Mouse (Mus musculus) stomach, embryonic 16.5 days (tissue): ENCODE data around the gene Cdc42se1. TPM values are rescaled to one million over a fixed set of nuclear protein-coding genes. Genes with fewer than 3 reads are reported as not detected.
"Not testable (repeated sequence)": the region's sequence is repeated elsewhere in the genome, so short reads cannot be mapped to it uniquely, and the experiment has no call there.

Experiments
- ATAC-seq: fragments of 200-750 bp; cut with Nextera tagmentation; 2 replicates; pipeline ENCODE4 v1.8.0; 2017; ENCODE audit warnings: moderate number of reproducible peaks, moderate TSS enrichment; ENCODE audit not compliant: insufficient read depth, low FRiP score
- H3K27ac ChIP-seq: fragments of 300-500 bp; sonication (generic); 2 replicates; pipeline ENCODE4 v1.5.1; 2014; ENCODE audit warnings: low read length
- H3K27me3 ChIP-seq: fragments of 300-500 bp; sonication (generic); 2 replicates; pipeline ENCODE4 v1.6.1; 2014; ENCODE audit warnings: low read length, control low read depth, mixed read lengths; ENCODE audit not compliant: control insufficient read depth, insufficient read depth
- H3K36me3 ChIP-seq: fragments of 300-500 bp; sonication (generic); 2 replicates; pipeline ENCODE4 v1.6.1; 2014; ENCODE audit warnings: low read length; ENCODE audit not compliant: control insufficient read depth, insufficient read depth
- H3K4me1 ChIP-seq: fragments of 300-500 bp; sonication (generic); 2 replicates; pipeline ENCODE4 v1.6.1; 2014; ENCODE audit warnings: low read length, control low read depth, mixed read lengths; ENCODE audit not compliant: control insufficient read depth, insufficient read depth
- H3K4me2 ChIP-seq: fragments of 300-500 bp; sonication (generic); 2 replicates; pipeline ENCODE4 v1.6.1; 2014; ENCODE audit warnings: low read depth, low read length, mixed read lengths
- H3K4me3 ChIP-seq: fragments of 300-500 bp; sonication (generic); replicated peaks from 2 replicates; pipeline ENCODE4 v1.5.1; 2014; ENCODE audit warnings: mild to moderate bottlenecking, low read length
- H3K9ac ChIP-seq: fragments of 300-500 bp; sonication (generic); 2 replicates; pipeline ENCODE4 v1.6.1; 2014; ENCODE audit warnings: low read length
- H3K9me3 ChIP-seq: fragments of 300-500 bp; sonication (generic); replicated peaks from 2 replicates; pipeline ENCODE4 v1.6.1; 2016; ENCODE audit warnings: low read length, control low read depth; ENCODE audit not compliant: control insufficient read depth
- WGBS: fragments of 180-500 bp; shearing (Covaris S2); extraction: QIAGEN DNeasy Blood & Tissue Kit; methylation state at CpG from one replicate; pipeline ENCODE4 v1.1.7; 2014; 5-methylcytosine and 5-hydroxymethylcytosine counted together
- polyA plus RNA-seq: library from polyadenylated mRNA; unstranded; fragments of >200 nt; fragmentation: Nextera tagmentation; extraction: Ambion mirVana; gene quantifications from 2 replicates; pipeline ENCODE4 v1.2.1, GENCODE M21; 2015

The Cdc42se1 gene
- polyA plus RNA-seq, 1 experiment from 2014 or later = 118 TPM

DNA sequence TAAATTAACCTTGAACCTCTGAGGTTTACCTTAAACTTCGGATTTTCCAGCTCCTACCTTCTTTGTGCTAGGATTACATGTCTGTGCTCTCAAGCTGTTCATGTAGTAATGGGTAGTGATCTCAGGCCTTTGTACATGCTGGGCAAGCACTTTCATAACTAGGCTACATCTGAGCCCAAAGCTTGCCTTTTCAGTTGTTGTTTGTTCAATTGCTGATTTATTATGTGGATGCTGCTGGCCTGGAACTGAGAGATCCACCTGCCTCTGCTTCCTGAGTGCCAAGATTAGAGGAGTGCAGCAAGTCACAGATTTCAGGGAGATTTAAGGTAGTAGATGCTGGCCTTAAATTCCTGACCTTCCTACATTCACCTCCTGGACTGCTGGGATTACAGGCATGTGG lies 29.4 kb upstream of the Cdc42se1 start:
- Histone ChIP-seq H3K4me3 (no peak overlapping the region), H3K4me2 (no peak overlapping the region), H3K27ac (no peak overlapping the region), H3K9ac (no peak overlapping the region), H3K27me3 (no peaks in the 10 kb centered on the region), H3K4me1 (no peaks in the 10 kb centered on the region), H3K36me3 (peaks cover 42% of the 10 kb centered on the region), H3K9me3 (no peaks in the 10 kb centered on the region)
- WGBS = 74% methylated on average over 1 of the region's 1 CpGs
- ATAC-seq = no peak

DNA sequence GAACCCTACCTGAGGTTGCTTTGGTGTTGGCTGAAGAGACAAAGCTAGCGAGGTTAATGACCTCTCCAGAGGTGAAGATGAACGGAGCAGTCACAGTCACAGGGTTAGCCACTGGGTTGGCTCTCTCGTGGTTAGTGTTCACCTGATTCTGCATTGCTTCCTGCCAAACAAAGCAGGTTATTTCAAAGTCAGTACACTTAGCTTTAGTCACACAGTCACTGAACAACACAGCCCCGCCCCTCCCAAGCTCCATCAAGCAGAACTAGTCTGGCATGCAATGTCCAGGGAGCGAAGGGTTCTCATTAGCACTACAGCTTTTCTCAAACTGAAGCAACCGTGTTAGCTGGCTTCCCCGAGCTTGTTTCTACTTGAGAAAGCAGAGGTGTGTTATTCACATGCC lies 28.4 kb upstream of the Cdc42se1 start:
- WGBS = 81% methylated on average over 7 of the region's 7 CpGs
- peak; percentile 33; the same call in 1 of the 2 replicates for ATAC-seq

DNA sequence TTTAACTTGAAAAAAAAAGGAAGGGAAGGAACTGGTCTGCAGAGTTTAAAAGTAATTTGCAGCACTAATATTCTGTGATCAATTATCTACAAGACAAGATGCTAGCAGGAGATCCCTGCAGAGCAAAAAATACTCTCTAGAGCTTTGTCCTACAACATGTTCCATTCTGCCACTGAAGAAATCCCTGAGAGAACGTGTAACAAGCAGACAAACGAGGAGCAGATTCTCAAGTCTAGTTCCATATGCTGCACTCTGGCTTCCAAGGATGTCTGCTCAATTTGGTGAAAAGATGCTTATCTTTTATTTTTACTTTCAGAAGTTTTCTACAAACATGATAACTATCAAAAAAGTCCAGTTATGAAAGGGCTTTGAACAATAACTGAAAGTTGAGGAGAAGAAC lies 28.0 kb upstream of the Cdc42se1 start:
- Histone ChIP-seq H3K27me3 (no peaks in the 10 kb centered on the region), H3K9ac (no peak overlapping the region), H3K36me3 (peaks cover 46% of the 10 kb centered on the region), H3K4me2 (no peak overlapping the region), H3K27ac (peak overlapping the region; percentile 7; the same call in 1 of the 2 replicates), H3K4me1 (no peaks in the 10 kb centered on the region), H3K9me3 (no peaks in the 10 kb centered on the region), H3K4me3 (no peak overlapping the region)
- WGBS = 78% methylated on average over 2 of the region's 2 CpGs
- no peak for ATAC-seq

More for the DNA sequence above, 28.4 kb upstream of the Cdc42se1 start:
- Histone ChIP-seq H3K4me2 (no peak overlapping the region), H3K27me3 (no peaks in the 10 kb centered on the region), H3K9me3 (no peaks in the 10 kb centered on the region), H3K9ac (no peak overlapping the region), H3K36me3 (peaks cover 46% of the 10 kb centered on the region), H3K27ac (peak overlapping the region; percentile 58), H3K4me3 (no peak overlapping the region), H3K4me1 (no peaks in the 10 kb centered on the region)

DNA sequence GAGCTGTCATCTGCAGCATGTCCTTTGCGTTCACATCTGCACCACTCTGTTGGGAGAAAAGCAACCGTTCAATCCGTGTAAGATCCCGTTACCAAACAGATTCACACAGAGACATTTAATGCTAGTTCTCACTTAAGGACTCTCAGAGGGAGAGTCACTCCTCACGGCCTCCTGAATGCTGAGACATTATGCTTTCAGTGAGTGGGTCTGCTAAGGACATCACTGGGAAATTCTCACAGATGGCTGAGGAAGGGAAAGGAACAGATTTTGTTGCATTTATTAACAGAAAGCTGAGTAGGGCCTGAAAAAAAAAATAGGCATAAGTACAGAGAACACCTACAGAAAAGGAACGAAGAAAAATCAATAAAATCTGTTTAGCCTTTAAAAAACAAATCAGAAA lies 24.7 kb upstream of the Cdc42se1 start:
- H3K9me3 ChIP-seq = no peaks in the 10 kb centered on the region
- no peaks in the 10 kb centered on the region for H3K4me1 ChIP-seq
- H3K27me3 ChIP-seq = no peaks in the 10 kb centered on the region
- ATAC-seq = no peak
- H3K27ac ChIP-seq = no peak overlapping the region
- H3K4me2 ChIP-seq = no peak overlapping the region
- H3K4me3 ChIP-seq = no peak overlapping the region
- H3K9ac ChIP-seq = no peak overlapping the region
- 89% methylated on average over 6 of the region's 6 CpGs for WGBS
- H3K36me3 ChIP-seq = peaks cover 35% of the 10 kb centered on the region

GRCm38 (mm10) chr3:95208286-95208685 lies 20.2 kb upstream of the Cdc42se1 start:
- peaks cover 12% of the 10 kb centered on the region for H3K36me3 ChIP-seq
- WGBS = 90% methylated on average over 4 of the region's 4 CpGs
- H3K9ac ChIP-seq = no peak overlapping the region
- no peak overlapping the region for H3K27ac ChIP-seq
- no peak overlapping the region for H3K4me2 ChIP-seq
- no peaks in the 10 kb centered on the region for H3K9me3 ChIP-seq
- H3K4me1 ChIP-seq = no peaks in the 10 kb centered on the region
- ATAC-seq = no peak
- no peaks in the 10 kb centered on the region for H3K27me3 ChIP-seq
- H3K4me3 ChIP-seq = no peak overlapping the region

GRCm38 (mm10) chr3:95210585-95210984 lies 17.9 kb upstream of the Cdc42se1 start:
- no peak for ATAC-seq
- WGBS = 81% methylated on average over 2 of the region's 2 CpGs
- H3K27me3 ChIP-seq = no peaks in the 10 kb centered on the region
- H3K27ac ChIP-seq = no peak overlapping the region
- H3K9me3 ChIP-seq = no peaks in the 10 kb centered on the region
- no peak overlapping the region for H3K4me2 ChIP-seq
- H3K4me1 ChIP-seq = no peaks in the 10 kb centered on the region
- H3K4me3 ChIP-seq = no peak overlapping the region
- no peak overlapping the region for H3K9ac ChIP-seq
- peaks cover 12% of the 10 kb centered on the region; the same call in 1 of the 2 replicates for H3K36me3 ChIP-seq

DNA sequence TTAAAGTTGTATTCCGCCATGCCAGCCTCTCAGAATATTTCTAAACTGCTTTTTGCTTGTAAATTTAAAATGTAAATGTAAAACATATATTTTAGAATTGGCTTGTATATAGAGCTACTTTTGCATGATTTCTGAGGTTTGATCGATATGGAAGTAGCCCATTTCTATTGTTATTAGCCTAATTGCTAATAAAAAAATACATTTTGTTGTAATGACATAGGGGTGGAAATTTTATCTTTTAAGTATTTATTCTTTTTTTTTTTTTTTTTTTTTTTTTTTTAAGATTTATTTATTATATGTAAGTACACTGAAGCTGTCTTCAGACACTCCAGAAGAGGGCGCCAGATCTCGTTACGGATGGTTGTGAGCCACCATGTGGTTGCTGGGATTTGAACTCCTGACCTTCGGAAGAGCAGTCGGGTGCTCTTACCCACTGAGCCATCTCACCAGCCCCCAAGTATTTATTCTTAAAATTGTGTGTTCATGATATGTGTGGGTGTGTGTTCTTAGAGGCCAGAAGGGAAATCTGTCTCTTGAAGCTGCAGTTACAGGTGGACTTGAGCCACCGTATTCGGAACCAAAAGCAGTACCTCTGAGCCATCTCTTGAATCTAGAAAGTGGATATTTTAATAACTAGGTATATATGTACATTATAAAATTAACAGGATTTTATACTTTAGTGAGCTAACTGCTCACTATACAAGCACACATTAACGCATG lies 15.5 kb upstream of the Cdc42se1 start:
- ATAC-seq, H3K27ac ChIP-seq, H3K4me3 ChIP-seq, H3K9ac ChIP-seq, H3K36me3 ChIP-seq, H3K4me1 ChIP-seq, H3K27me3 ChIP-seq, H3K9me3 ChIP-seq, H3K4me2 ChIP-seq: not testable (repeated sequence)
- 97% methylated on average over 7 of the region's 10 CpGs for WGBS

DNA sequence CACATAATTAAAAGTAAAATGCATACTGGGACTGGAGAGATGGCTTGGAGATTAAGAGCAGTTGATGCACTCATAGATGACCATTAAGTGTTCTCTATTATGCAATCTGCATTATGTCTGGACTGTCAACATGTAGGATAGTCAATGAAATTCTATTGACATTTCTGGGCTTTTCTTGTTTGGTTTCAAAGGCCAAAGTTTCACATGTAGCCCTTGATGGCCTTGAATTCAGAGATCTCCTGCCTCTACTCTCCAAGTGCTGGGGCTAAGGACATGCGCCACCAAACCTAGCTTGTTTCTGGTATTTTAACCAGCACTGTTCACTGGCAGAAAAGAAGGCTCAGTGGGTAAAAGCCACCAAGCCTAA lies 14.9 kb upstream of the Cdc42se1 start:
- Histone ChIP-seq H3K4me3 (no peak overlapping the region), H3K36me3 (peaks cover 7% of the 10 kb centered on the region; the same call in 1 of the 2 replicates), H3K9me3 (no peaks in the 10 kb centered on the region), H3K9ac (no peak overlapping the region), H3K27me3 (no peaks in the 10 kb centered on the region), H3K4me1 (peaks cover 8% of the 10 kb centered on the region; the same call in 1 of the 2 replicates), H3K27ac (no peak overlapping the region), H3K4me2 (no peak overlapping the region)
- 90% methylated on average over 1 of the region's 1 CpGs for WGBS
- no peak for ATAC-seq

DNA sequence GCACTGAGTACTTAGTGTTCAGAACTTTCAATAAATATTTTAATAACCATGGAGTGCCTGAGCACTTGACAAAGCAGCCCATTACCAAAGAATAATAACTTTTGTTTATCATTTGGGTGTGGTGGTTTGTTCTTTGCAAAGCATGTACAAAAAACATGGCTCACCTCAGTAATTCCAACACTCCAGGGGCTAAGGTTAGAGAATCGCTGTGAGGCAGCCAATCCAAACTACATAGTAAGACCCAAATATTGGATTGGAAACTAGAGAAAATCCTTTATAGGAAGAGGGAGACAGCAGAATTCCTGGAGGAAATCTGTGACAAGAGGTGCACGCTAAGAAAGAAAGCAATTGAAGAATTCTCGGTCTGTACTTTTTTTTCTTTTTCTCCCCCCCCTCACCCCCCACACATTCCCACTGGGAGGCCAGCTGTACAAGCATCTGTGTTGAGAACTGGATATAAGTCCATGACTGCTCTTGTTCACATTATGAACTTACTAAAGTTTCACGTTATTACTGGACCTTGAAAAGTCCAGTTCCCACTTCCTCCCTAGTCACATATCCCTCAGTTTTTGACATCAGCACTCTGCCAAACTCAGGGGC lies 11.8 kb upstream of the Cdc42se1 start:
- no peaks in the 10 kb centered on the region for H3K9me3 ChIP-seq
- H3K4me3 ChIP-seq = peak overlapping the region; percentile 92
- peak overlapping the region; percentile 97 for H3K9ac ChIP-seq
- WGBS = 13% methylated on average over 4 of the region's 4 CpGs
- no peaks in the 10 kb centered on the region for H3K27me3 ChIP-seq
- peak overlapping the region; percentile 64 for H3K4me2 ChIP-seq
- H3K4me1 ChIP-seq = peaks cover 8% of the 10 kb centered on the region; the same call in 1 of the 2 replicates
- ATAC-seq = no peak; the same call in 1 of the 2 replicates
- peaks cover 17% of the 10 kb centered on the region for H3K36me3 ChIP-seq
- peak overlapping the region; percentile 100 for H3K27ac ChIP-seq
